Mouse (Mus musculus) lung, embryonic 16.5 days (tissue): ENCODE results near the gene Pcmt1. TPM values are rescaled to one million over a fixed set of nuclear protein-coding genes. Genes with fewer than 3 reads are reported as not detected.
A peak's percentile ranks its signal among the peaks of the same experiment; 100 is the strongest.

Experiments used
- ATAC-seq: fragments of 200-750 bp; cut with Nextera tagmentation; 2 replicates; pipeline ENCODE4 v1.8.0; 2017; ENCODE audit warnings: low read depth, mild to moderate bottlenecking, moderate library complexity
- H3K27ac ChIP-seq: fragments of 300-500 bp; sonication (generic); 2 replicates; pipeline ENCODE4 v1.5.1; 2014; ENCODE audit warnings: mild to moderate bottlenecking, control low read depth, low read length
- H3K27me3 ChIP-seq: fragments of 300-500 bp; sonication (generic); 2 replicates; pipeline ENCODE4 v1.6.1; 2014; ENCODE audit warnings: low read depth, low read length, mixed read lengths; ENCODE audit not compliant: control insufficient read depth, insufficient read depth
- H3K36me3 ChIP-seq: fragments of 300-500 bp; sonication (generic); 2 replicates; pipeline ENCODE4 v1.6.1; 2014; ENCODE audit warnings: low read length; ENCODE audit not compliant: control insufficient read depth, insufficient read depth
- H3K4me1 ChIP-seq: fragments of 300-500 bp; sonication (generic); replicated peaks from 2 replicates; pipeline ENCODE4 v1.6.1; 2014; ENCODE audit warnings: low read length, mixed read lengths; ENCODE audit not compliant: control insufficient read depth, insufficient read depth
- H3K4me2 ChIP-seq: fragments of 300-500 bp; sonication (generic); 2 replicates; pipeline ENCODE4 v1.6.1; 2014; ENCODE audit warnings: low read depth, low read length, control low read depth
- H3K4me3 ChIP-seq: fragments of 300-500 bp; sonication (generic); 2 replicates; pipeline ENCODE4 v1.5.1; 2014; ENCODE audit warnings: mild to moderate bottlenecking, low read length, control low read depth
- H3K9ac ChIP-seq: fragments of 300-500 bp; sonication (generic); 2 replicates; pipeline ENCODE4 v1.6.1; 2014; ENCODE audit warnings: low read length, control low read depth
- H3K9me3 ChIP-seq: fragments of 300-500 bp; sonication (generic); 2 replicates; pipeline ENCODE4 v1.6.1; 2016; ENCODE audit warnings: low read length; ENCODE audit not compliant: control insufficient read depth
- WGBS: fragments of 180-500 bp; shearing (Covaris S2); extraction: QIAGEN DNeasy Blood & Tissue Kit; methylation state at CpG from one replicate; pipeline ENCODE4 v1.1.7; 2014; 5-methylcytosine and 5-hydroxymethylcytosine counted together
- polyA plus RNA-seq: library from polyadenylated mRNA; unstranded; fragments of >200 nt; fragmentation: Nextera tagmentation; extraction: Ambion mirVana; gene quantifications from 2 replicates; pipeline ENCODE4 v1.2.1, GENCODE M21; 2015

The Pcmt1 gene
- polyA plus RNA-seq, 1 experiment from 2014 or later: 126 TPM

DNA sequence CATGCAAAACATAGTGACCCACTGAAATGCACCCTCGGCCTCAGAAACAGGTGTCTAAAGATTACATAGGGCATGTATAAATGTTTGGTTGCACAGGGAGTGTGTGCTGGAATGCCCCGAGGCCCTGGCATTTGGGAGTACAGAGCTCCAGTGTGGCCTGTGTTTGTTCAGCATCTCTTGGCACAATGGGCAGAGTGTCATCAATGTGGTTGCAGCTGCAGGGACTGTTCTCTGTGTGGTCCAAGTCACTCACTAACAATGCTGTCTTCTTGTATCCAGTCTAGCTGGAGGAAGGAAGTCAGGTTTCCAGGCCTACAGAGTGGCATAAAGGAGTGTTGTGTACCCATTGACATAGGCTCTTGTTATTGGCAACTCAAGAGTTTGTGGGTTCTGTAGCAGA lies 75.8 kb downstream of the Pcmt1 start:
- WGBS: 72% methylated on average over 2 of the region's 2 CpGs
- Histone ChIP-seq H3K4me1 (no peaks in the 10 kb centered on the region), H3K9me3 (no peaks in the 10 kb centered on the region), H3K4me2 (no peak overlapping the region), H3K9ac (no peak overlapping the region), H3K4me3 (no peak overlapping the region), H3K27me3 (no peaks in the 10 kb centered on the region), H3K27ac (no peak overlapping the region), H3K36me3 (no peaks in the 10 kb centered on the region)
- ATAC-seq: no peak

DNA sequence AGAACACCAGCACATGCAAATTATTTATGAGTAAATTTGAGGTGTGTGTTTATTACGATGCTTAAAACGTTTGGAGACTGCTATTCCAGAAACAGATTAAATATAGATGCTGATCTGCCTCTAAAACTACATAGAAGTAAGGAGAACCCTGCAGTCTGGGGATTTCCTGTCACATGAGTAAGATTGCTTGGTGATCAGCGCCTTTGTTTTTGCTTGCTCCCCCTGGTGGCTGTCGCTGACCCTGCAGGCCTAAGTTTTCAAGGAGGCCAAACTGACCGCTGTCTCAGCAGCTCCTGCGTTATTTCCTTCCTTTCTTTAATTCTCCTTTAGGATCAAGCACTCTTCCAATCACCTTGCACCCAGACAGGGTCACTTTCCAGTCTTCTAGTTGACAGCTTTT lies 80.3 kb downstream of the Pcmt1 start:
- Histone ChIP-seq H3K9me3 (no peaks in the 10 kb centered on the region), H3K4me1 (no peaks in the 10 kb centered on the region), H3K9ac (no peak overlapping the region), H3K4me2 (no peak overlapping the region), H3K4me3 (no peak overlapping the region), H3K27ac (no peak overlapping the region), H3K27me3 (no peaks in the 10 kb centered on the region), H3K36me3 (no peaks in the 10 kb centered on the region)
- WGBS: 11% methylated on average over 6 of the region's 6 CpGs
- ATAC-seq: no peak; the same call in 1 of the 2 replicates

DNA sequence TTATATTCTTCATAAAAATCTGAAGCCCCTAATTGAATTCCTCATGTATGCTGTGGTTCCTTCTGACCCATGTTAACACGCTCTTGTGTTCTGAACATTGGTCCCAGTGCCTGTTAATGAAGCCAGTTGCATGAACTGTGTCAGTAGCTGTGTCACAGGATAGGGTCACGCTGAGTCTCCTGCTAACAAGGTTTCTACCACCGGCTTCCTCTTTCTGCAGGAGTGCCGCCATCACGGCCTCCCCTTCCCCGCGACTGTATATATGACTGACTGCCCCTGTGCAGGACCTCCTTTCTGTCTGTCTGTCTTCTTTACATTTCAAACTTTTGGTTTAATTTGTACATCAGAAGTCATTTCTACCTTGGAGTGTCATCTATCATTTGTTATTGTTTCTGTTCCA lies 82.8 kb downstream of the Pcmt1 start:
- H3K4me2 ChIP-seq: no peak overlapping the region
- H3K4me1 ChIP-seq: no peaks in the 10 kb centered on the region
- no peak overlapping the region for H3K4me3 ChIP-seq
- no peaks in the 10 kb centered on the region for H3K27me3 ChIP-seq
- ATAC-seq: no peak
- 83% methylated on average over 7 of the region's 7 CpGs for WGBS
- H3K9ac ChIP-seq: no peak overlapping the region
- no peaks in the 10 kb centered on the region for H3K9me3 ChIP-seq
- no peak overlapping the region for H3K27ac ChIP-seq
- no peaks in the 10 kb centered on the region for H3K36me3 ChIP-seq

DNA sequence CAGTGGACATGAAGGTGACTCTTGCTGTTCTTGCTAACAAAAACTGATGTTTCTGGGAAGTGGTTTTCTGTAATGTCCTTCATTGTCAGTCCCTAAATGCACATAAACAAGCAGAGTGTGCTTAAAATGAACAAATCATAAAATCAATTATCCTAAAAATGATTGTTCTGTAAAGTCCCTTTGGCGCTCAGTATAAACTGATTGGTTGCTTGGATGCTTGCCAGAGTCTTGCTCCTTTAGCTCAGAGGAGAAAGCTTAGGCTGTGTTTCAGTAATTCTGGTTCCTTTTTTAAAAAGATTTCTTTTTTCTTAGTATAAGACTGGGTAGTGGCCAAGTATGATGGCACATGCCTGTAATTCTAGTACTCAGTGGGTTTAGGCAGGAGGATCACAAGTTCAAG lies 84.7 kb downstream of the Pcmt1 start:
- Histone ChIP-seq H3K9me3 (no peaks in the 10 kb centered on the region), H3K27ac (no peak overlapping the region), H3K36me3 (no peaks in the 10 kb centered on the region), H3K9ac (no peak overlapping the region), H3K4me1 (no peaks in the 10 kb centered on the region), H3K4me2 (no peak overlapping the region), H3K4me3 (no peak overlapping the region), H3K27me3 (no peaks in the 10 kb centered on the region; the same call in 1 of the 2 replicates)
- 38% methylated on average over 1 of the region's 1 CpGs for WGBS
- no peak for ATAC-seq

DNA sequence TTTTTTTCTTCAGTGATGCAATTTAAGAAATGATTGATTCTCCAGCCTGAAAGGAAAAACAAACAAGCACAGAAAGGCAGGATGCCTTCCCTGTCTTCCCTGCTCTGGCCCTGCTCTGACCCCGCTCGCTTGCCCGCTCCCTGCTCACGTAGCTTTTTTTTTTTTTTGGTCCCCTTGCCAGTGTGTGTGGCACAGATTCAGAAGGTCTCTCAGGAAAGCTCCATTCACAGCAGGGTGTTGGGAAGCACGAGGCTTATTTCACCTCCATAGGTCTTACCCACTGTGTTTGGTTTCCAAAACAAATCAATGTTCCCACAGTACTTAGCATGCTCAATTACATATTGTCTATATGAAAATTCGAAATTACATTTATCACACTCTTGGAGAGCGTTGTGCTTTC lies 86.1 kb downstream of the Pcmt1 start:
- Histone ChIP-seq H3K27ac (no peak overlapping the region), H3K9ac (no peak overlapping the region), H3K9me3 (no peaks in the 10 kb centered on the region), H3K27me3 (peaks cover 3% of the 10 kb centered on the region; the same call in 1 of the 2 replicates), H3K36me3 (no peaks in the 10 kb centered on the region), H3K4me2 (no peak overlapping the region), H3K4me1 (peaks cover 5% of the 10 kb centered on the region), H3K4me3 (no peak overlapping the region)
- WGBS: 21% methylated on average over 7 of the region's 7 CpGs
- ATAC-seq: no peak

DNA sequence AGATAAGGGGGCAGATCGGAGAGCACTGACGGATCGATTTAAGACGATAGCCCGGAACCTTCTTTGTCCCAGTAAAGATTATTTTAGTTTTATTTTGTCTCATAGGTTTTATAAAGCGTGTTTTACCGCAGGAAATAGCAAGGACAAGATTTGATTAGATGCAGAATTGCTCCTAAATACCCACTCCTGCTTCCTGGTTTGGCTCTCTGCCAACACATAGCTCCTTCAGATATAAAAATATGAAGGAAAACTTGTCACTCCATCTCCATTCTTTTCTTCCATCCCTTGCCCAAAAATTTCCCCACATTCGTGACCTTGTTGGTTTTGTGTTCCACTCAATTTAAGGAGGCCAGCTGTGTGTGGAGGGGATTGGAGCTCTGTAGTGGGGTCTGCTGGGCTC lies 90.1 kb downstream of the Pcmt1 start:
- H3K27me3 ChIP-seq: peaks cover 3% of the 10 kb centered on the region; the same call in 1 of the 2 replicates
- H3K9ac ChIP-seq: no peak overlapping the region
- H3K27ac ChIP-seq: no peak overlapping the region
- H3K36me3 ChIP-seq: no peaks in the 10 kb centered on the region
- H3K4me2 ChIP-seq: peak overlapping the region; percentile 98
- H3K4me3 ChIP-seq: peak overlapping the region; percentile 61
- no peak for ATAC-seq
- peaks cover 5% of the 10 kb centered on the region for H3K4me1 ChIP-seq
- H3K9me3 ChIP-seq: no peaks in the 10 kb centered on the region
- 3% methylated on average over 8 of the region's 8 CpGs for WGBS

DNA sequence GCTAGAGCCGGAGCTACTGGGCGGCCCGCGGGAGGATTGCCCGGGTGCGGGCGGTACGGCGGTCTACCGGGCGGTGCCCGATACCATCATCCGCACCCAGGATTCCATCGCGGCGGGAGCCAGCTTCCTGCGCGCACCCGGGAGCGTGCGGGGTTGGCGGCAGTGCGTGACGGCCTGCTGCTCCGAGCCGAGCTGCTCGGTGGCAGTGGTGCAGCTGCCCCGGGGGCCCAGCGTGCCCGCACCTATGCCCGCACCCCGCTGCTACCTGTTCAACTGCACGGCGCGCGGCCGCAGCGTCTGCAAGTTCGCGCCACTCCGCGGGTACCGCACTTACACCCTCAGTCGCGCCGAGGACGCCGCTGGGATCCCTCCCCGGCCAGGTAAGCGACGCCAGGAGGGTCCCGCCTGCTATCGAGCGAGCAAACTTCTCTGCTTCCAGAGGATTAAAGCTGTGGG lies 90.7 kb downstream of the Pcmt1 start:
- Histone ChIP-seq H3K9me3 (no peaks in the 10 kb centered on the region), H3K4me3 (peak overlapping the region; percentile 61), H3K9ac (peak overlapping the region; percentile 53), H3K36me3 (no peaks in the 10 kb centered on the region), H3K27ac (no peak overlapping the region), H3K4me1 (peaks cover 5% of the 10 kb centered on the region), H3K27me3 (peaks cover 3% of the 10 kb centered on the region; the same call in 1 of the 2 replicates), H3K4me2 (peak overlapping the region; percentile 98)
- no peak; the same call in 1 of the 2 replicates for ATAC-seq
- 0% methylated on average over 43 of the region's 54 CpGs for WGBS

DNA sequence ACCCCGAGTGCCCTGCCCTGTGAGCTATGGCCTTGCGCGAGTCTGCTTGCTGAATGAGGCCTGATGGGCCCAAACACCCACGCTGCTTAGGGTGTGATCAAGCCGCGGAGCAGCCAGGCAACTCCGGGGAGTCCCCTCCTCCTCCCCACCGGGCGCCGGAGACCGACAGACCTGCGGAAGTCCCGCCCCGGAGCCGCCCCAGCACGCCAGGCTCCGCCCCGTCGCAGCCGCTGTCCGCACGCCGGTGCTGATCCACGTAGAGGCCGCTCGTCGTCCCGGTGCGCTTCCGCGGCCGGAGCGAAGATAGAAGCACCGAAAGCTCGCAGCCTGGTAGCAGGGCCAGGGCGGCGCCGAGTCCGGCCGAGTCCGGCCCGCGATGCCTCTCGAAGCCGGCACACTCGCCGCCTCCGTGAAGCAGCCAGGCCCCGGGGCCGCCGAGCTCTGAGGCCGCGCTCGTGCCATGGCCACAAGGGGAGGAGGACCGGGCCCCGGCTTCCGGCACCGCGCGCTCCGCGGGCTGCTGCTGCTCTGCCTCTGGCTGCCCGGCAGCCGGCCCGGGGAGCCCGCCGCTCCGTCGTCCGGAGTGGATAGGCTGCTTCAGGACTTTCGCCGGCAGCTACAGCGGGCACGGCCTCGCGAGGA lies 91.2 kb downstream of the Pcmt1 start, which contains the start of gene Lrp11:
Gene Lrp11 (plus strand): TSS at position 209 of the 642 bp plus-strand sequence.
- H3K27ac ChIP-seq: no peak within 1 kb of the TSS
- peak; percentile 98 for ATAC-seq
- H3K4me1 ChIP-seq: peaks cover 5% of the 10 kb centered on the region
- H3K4me3 ChIP-seq: peak within 1 kb of the TSS; percentile 61
- peak within 1 kb of the TSS; percentile 67 for H3K9ac ChIP-seq
- H3K36me3 ChIP-seq: no peaks in the 10 kb centered on the region
- peak within 1 kb of the TSS; percentile 98 for H3K4me2 ChIP-seq
- no peaks in the 10 kb centered on the region for H3K9me3 ChIP-seq
- peaks cover 3% of the 10 kb centered on the region; the same call in 1 of the 2 replicates for H3K27me3 ChIP-seq
- 0% methylated on average over 55 of the region's 76 CpGs for WGBS

DNA sequence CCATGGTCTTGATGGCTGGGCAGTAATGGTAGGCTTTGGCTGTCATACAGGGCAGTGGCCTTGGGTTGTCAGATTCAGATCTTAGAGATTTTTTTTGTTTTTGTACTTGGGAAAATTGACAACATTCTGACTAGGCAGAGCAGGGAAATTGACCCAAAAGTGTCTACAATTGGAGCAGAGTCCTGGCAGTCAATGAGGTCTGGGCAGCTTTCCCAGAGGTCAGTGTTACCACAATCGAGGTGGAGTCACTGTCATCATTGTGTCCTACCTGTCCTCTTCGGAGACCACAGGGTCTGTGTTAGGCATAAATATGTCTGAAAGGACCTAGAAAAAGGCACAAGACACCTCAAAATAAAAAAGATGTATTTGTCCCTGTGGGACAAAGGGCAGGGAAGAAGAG lies 94.2 kb downstream of the Pcmt1 start:
- Histone ChIP-seq H3K4me2 (no peak overlapping the region), H3K9ac (no peak overlapping the region), H3K4me1 (peaks cover 5% of the 10 kb centered on the region), H3K36me3 (no peaks in the 10 kb centered on the region), H3K27me3 (peaks cover 3% of the 10 kb centered on the region; the same call in 1 of the 2 replicates), H3K9me3 (no peaks in the 10 kb centered on the region), H3K4me3 (no peak overlapping the region), H3K27ac (no peak overlapping the region)
- no peak for ATAC-seq
- WGBS: 66% methylated on average over 2 of the region's 2 CpGs
